Mouse (Mus musculus): ENCODE data around the gene Gm28434. TPM values are rescaled to one million over a fixed set of nuclear protein-coding genes. Genes with fewer than 3 reads are reported as not detected.

Gene Gm28434
- polyA plus RNA-seq (2014; fragmentation: Nextera tagmentation; extraction: Ambion mirVana), result not detected in 2 replicates

GRCm38 (mm10) chr5:87969201-87969600, at the start of gene Gm28434, which contains the start of gene 2310003L06Rik:
Gm28434 (plus strand) TSS chr5:87969517.
2310003L06Rik (plus strand) TSS chr5:87969459.
- no peak within 1 kb of the TSS for H3K4me2 ChIP-seq (replicated peaks; ENCODE audit: low read depth, low read length)
- H3K4me1 ChIP-seq (ENCODE audit: control insufficient read depth, insufficient read depth, low read length), result no peaks in the 10 kb centered on the region
- H3K4me3 ChIP-seq (ENCODE audit: low read length), result no peak within 1 kb of the TSS
- no peaks in the 10 kb centered on the region for H3K36me3 ChIP-seq (ENCODE audit: control insufficient read depth, insufficient read depth, low read length)
- WGBS, result 57% methylated on average over 2 of the region's 2 CpGs
- no peak for ATAC-seq (ENCODE audit: low FRiP score, low TSS enrichment)
- no peak within 1 kb of the TSS for H3K9ac ChIP-seq (ENCODE audit: low read depth, low read length)
- H3K9me3 ChIP-seq (ENCODE audit: control insufficient read depth, low read length), result no peaks in the 10 kb centered on the region
- no peaks in the 10 kb centered on the region for H3K27me3 ChIP-seq (ENCODE audit: control insufficient read depth, insufficient read depth, low read length)
- no peak within 1 kb of the TSS for H3K27ac ChIP-seq (ENCODE audit: low read depth, low read length)

- H3K4me1 ChIP-seq (ENCODE audit: control insufficient read depth, insufficient read depth, low read length), result no peaks in the 10 kb centered on the region
- no peak for ATAC-seq (ENCODE audit: low FRiP score, low TSS enrichment)
- H3K27ac ChIP-seq (ENCODE audit: low read depth, low read length), result no peak within 1 kb of the TSS
- H3K9ac ChIP-seq (ENCODE audit: low read depth, low read length), result no peak within 1 kb of the TSS
- H3K36me3 ChIP-seq (ENCODE audit: control insufficient read depth, insufficient read depth, low read length), result no peaks in the 10 kb centered on the region
- H3K4me2 ChIP-seq (replicated peaks; ENCODE audit: low read depth, low read length), result no peak within 1 kb of the TSS
- H3K4me3 ChIP-seq (ENCODE audit: low read length), result no peak within 1 kb of the TSS
- H3K9me3 ChIP-seq (ENCODE audit: control insufficient read depth, low read length), result no peaks in the 10 kb centered on the region
- H3K27me3 ChIP-seq (ENCODE audit: control insufficient read depth, insufficient read depth, low read length), result no peaks in the 10 kb centered on the region
- 34% methylated on average over 5 of the region's 5 CpGs for WGBS
Measured at GRCm38 (mm10) chr5:87925372-87925771, 43.9 kb upstream of the Gm28434 start, which contains the start of gene Csn3. Csn3 (plus strand) TSS chr5:87925579.

GRCm38 (mm10) chr5:87931603-87932002, 37.7 kb upstream of the Gm28434 start:
- ATAC-seq (ENCODE audit: low FRiP score, low TSS enrichment), result no peak
- Histone ChIP-seq H3K36me3 (ENCODE audit: control insufficient read depth, insufficient read depth, low read length) (no peaks in the 10 kb centered on the region), H3K27me3 (ENCODE audit: control insufficient read depth, insufficient read depth, low read length) (no peaks in the 10 kb centered on the region), H3K27ac (ENCODE audit: low read depth, low read length) (no peak overlapping the region), H3K9ac (ENCODE audit: low read depth, low read length) (no peak overlapping the region), H3K4me3 (ENCODE audit: low read length) (no peak overlapping the region), H3K9me3 (ENCODE audit: control insufficient read depth, low read length) (no peaks in the 10 kb centered on the region), H3K4me2 (replicated peaks; ENCODE audit: low read depth, low read length) (no peak overlapping the region), H3K4me1 (ENCODE audit: control insufficient read depth, insufficient read depth, low read length) (no peaks in the 10 kb centered on the region)
- 72% methylated on average over 1 of the region's 1 CpGs for WGBS

GRCm38 (mm10) chr5:87940752-87941151, 28.6 kb upstream of the Gm28434 start:
- H3K36me3 ChIP-seq (ENCODE audit: control insufficient read depth, insufficient read depth, low read length), result no peaks in the 10 kb centered on the region
- ATAC-seq (ENCODE audit: low FRiP score, low TSS enrichment), result no peak
- no peaks in the 10 kb centered on the region for H3K9me3 ChIP-seq (ENCODE audit: control insufficient read depth, low read length)
- 42% methylated on average over 3 of the region's 3 CpGs for WGBS
- no peak overlapping the region for H3K9ac ChIP-seq (ENCODE audit: low read depth, low read length)
- no peak overlapping the region for H3K4me3 ChIP-seq (ENCODE audit: low read length)
- no peak overlapping the region for H3K27ac ChIP-seq (ENCODE audit: low read depth, low read length)
- no peaks in the 10 kb centered on the region for H3K4me1 ChIP-seq (ENCODE audit: control insufficient read depth, insufficient read depth, low read length)
- no peak overlapping the region for H3K4me2 ChIP-seq (replicated peaks; ENCODE audit: low read depth, low read length)
- no peaks in the 10 kb centered on the region for H3K27me3 ChIP-seq (ENCODE audit: control insufficient read depth, insufficient read depth, low read length)

- Histone ChIP-seq H3K4me3 (ENCODE audit: low read length) (no peak overlapping the region), H3K4me2 (replicated peaks; ENCODE audit: low read depth, low read length) (no peak overlapping the region), H3K4me1 (ENCODE audit: control insufficient read depth, insufficient read depth, low read length) (no peaks in the 10 kb centered on the region), H3K36me3 (ENCODE audit: control insufficient read depth, insufficient read depth, low read length) (no peaks in the 10 kb centered on the region), H3K27ac (ENCODE audit: low read depth, low read length) (no peak overlapping the region), H3K9ac (ENCODE audit: low read depth, low read length) (no peak overlapping the region), H3K9me3 (ENCODE audit: control insufficient read depth, low read length) (no peaks in the 10 kb centered on the region), H3K27me3 (ENCODE audit: control insufficient read depth, insufficient read depth, low read length) (no peaks in the 10 kb centered on the region)
- no peak for ATAC-seq (ENCODE audit: low FRiP score, low TSS enrichment)
Measured at GRCm38 (mm10) chr5:87942515-87942914, 26.8 kb upstream of the Gm28434 start.

GRCm38 (mm10) chr5:87951836-87952235, 17.5 kb upstream of the Gm28434 start:
- H3K27me3 ChIP-seq (ENCODE audit: control insufficient read depth, insufficient read depth, low read length), result no peaks in the 10 kb centered on the region
- no peaks in the 10 kb centered on the region for H3K9me3 ChIP-seq (ENCODE audit: control insufficient read depth, low read length)
- H3K4me3 ChIP-seq (ENCODE audit: low read length), result no peak overlapping the region
- no peaks in the 10 kb centered on the region for H3K4me1 ChIP-seq (ENCODE audit: control insufficient read depth, insufficient read depth, low read length)
- no peak for ATAC-seq (ENCODE audit: low FRiP score, low TSS enrichment)
- no peaks in the 10 kb centered on the region for H3K36me3 ChIP-seq (ENCODE audit: control insufficient read depth, insufficient read depth, low read length)
- H3K27ac ChIP-seq (ENCODE audit: low read depth, low read length), result no peak overlapping the region
- H3K9ac ChIP-seq (ENCODE audit: low read depth, low read length), result no peak overlapping the region
- H3K4me2 ChIP-seq (replicated peaks; ENCODE audit: low read depth, low read length), result no peak overlapping the region

- Histone ChIP-seq H3K27me3 (ENCODE audit: control insufficient read depth, insufficient read depth, low read length) (no peaks in the 10 kb centered on the region), H3K4me3 (ENCODE audit: low read length) (no peak within 1 kb of the TSS)
- 86% methylated on average over 3 of the region's 3 CpGs for WGBS
Measured at GRCm38 (mm10) chr5:87979139-87979538, 9.8 kb downstream of the Gm28434 start, which contains the start of gene Cabs1. Cabs1 (plus strand) TSS chr5:87979439.

GRCm38 (mm10) chr5:87982468-87983214, 13.3 kb downstream of the Gm28434 start:
- peak; percentile 39; the same call in 1 of the 2 replicates for ATAC-seq (ENCODE audit: low FRiP score, low TSS enrichment)
- Histone ChIP-seq H3K9me3 (ENCODE audit: control insufficient read depth, low read length) (no peaks in the 10 kb centered on the region), H3K9ac (ENCODE audit: low read depth, low read length) (no peak overlapping the region), H3K4me1 (ENCODE audit: control insufficient read depth, insufficient read depth, low read length) (no peaks in the 10 kb centered on the region), H3K36me3 (ENCODE audit: control insufficient read depth, insufficient read depth, low read length) (no peaks in the 10 kb centered on the region), H3K4me2 (replicated peaks; ENCODE audit: low read depth, low read length) (no peak overlapping the region), H3K4me3 (ENCODE audit: low read length) (no peak overlapping the region), H3K27me3 (ENCODE audit: control insufficient read depth, insufficient read depth, low read length) (no peaks in the 10 kb centered on the region), H3K27ac (ENCODE audit: low read depth, low read length) (no peak overlapping the region)
- 65% methylated on average over 3 of the region's 3 CpGs for WGBS

More at GRCm38 (mm10) chr5:87979139-87979538, 9.8 kb downstream of the Gm28434 start, which contains the start of gene Cabs1:
- Histone ChIP-seq H3K36me3 (ENCODE audit: control insufficient read depth, insufficient read depth, low read length) (no peaks in the 10 kb centered on the region), H3K9ac (ENCODE audit: low read depth, low read length) (no peak within 1 kb of the TSS), H3K4me1 (ENCODE audit: control insufficient read depth, insufficient read depth, low read length) (no peaks in the 10 kb centered on the region), H3K27ac (ENCODE audit: low read depth, low read length) (no peak within 1 kb of the TSS), H3K9me3 (ENCODE audit: control insufficient read depth, low read length) (no peaks in the 10 kb centered on the region), H3K4me2 (replicated peaks; ENCODE audit: low read depth, low read length) (no peak within 1 kb of the TSS)
- ATAC-seq (ENCODE audit: low FRiP score, low TSS enrichment), result no peak

- Histone ChIP-seq H3K9me3 (ENCODE audit: control insufficient read depth, low read length) (no peaks in the 10 kb centered on the region), H3K4me2 (replicated peaks; ENCODE audit: low read depth, low read length) (no peak within 1 kb of the TSS), H3K4me3 (ENCODE audit: low read length) (no peak within 1 kb of the TSS), H3K27ac (ENCODE audit: low read depth, low read length) (no peak within 1 kb of the TSS), H3K4me1 (ENCODE audit: control insufficient read depth, insufficient read depth, low read length) (no peaks in the 10 kb centered on the region), H3K27me3 (ENCODE audit: control insufficient read depth, insufficient read depth, low read length) (no peaks in the 10 kb centered on the region), H3K9ac (ENCODE audit: low read depth, low read length) (no peak within 1 kb of the TSS), H3K36me3 (ENCODE audit: control insufficient read depth, insufficient read depth, low read length) (no peaks in the 10 kb centered on the region)
- WGBS, result 90% methylated on average over 3 of the region's 3 CpGs
- no peak for ATAC-seq (ENCODE audit: low FRiP score, low TSS enrichment)
Measured at GRCm38 (mm10) chr5:88002249-88002648, 32.9 kb downstream of the Gm28434 start, which contains the start of gene Smr3a. Smr3a (plus strand) TSS chr5:88002549.

Measured in kidney, embryonic 14.5 days (tissue).